Mouse (Mus musculus): ENCODE results near the gene Tiam1. TPM values are rescaled to one million over a fixed set of nuclear protein-coding genes. Genes with fewer than 3 reads are reported as not detected.

Tiam1 gene
- polyA plus RNA-seq, 1 experiment from 2014 or later = 18.5 TPM

DNA sequence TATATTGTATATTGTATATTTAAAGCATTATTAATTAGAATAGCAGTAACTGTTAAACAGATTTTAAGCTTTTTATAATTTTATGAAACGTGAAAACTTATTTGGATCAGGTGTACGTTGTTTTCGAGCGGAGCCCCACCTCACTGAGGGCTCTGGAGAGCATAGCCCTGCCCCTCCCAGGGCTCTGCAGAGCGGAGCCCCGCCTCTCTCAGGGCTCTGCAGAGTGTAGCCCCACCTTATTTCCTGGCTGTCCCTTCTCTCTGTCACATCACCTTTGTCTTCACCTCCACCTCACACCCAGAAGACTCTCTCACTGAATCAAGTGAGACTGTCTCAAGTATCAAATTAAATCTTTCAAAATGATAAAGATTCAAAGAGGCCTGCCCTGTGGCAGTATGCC, 171.6 kb downstream of the Tiam1 start:
- Histone ChIP-seq H3K9ac (no peak overlapping the region), H3K4me1 (ENCODE audit: insufficient read depth) (no peaks in the 10 kb centered on the region), H3K36me3 (ENCODE audit: insufficient read depth) (no peaks in the 10 kb centered on the region), H3K9me3 (ENCODE audit: low read depth, low read length) (no peaks in the 10 kb centered on the region), H3K4me2 (no peak overlapping the region), H3K4me3 (ENCODE audit: low read depth, low read length) (no peak overlapping the region), H3K27me3 (ENCODE audit: insufficient read depth, low read length) (no peaks in the 10 kb centered on the region), H3K27ac (ENCODE audit: low read depth) (no peak overlapping the region)
- TF ChIP-seq CTCF (IDR thresholded peaks at IDR 0.05; ENCODE audit: low read depth) = no peak
- ATAC-seq (ENCODE audit: insufficient read depth) = no peak
- DNase-seq = no peak
- WGBS = 84% methylated on average over 6 of the region's 6 CpGs

DNA sequence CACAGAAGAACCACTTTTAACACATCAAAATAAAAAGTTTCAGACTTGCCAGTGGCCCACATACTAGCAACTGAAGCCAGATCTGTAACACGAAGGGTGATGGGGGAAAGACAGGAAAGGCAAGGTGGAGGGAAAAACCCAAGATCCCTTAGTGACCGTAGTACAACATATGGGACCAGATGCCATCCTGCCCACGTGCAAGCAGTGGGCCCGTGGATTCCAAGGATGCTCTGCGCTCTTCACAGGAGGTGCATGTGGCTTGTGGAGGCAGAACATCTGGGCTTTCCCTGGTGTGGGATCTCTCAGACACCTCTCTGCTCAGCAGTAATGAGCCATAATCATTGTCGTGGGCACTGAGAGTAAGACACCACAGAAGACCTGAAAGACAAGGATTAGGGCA, 175.5 kb downstream of the Tiam1 start:
- WGBS = 68% methylated on average over 6 of the region's 6 CpGs
- Histone ChIP-seq H3K4me2 (no peak overlapping the region), H3K27ac (ENCODE audit: low read depth) (no peak overlapping the region), H3K4me3 (ENCODE audit: low read depth, low read length) (no peak overlapping the region), H3K9ac (no peak overlapping the region), H3K36me3 (ENCODE audit: insufficient read depth) (no peaks in the 10 kb centered on the region), H3K27me3 (ENCODE audit: insufficient read depth, low read length) (no peaks in the 10 kb centered on the region), H3K4me1 (ENCODE audit: insufficient read depth) (no peaks in the 10 kb centered on the region), H3K9me3 (ENCODE audit: low read depth, low read length) (no peaks in the 10 kb centered on the region)
- ATAC-seq (ENCODE audit: insufficient read depth) = no peak
- no peak for TF ChIP-seq CTCF (IDR thresholded peaks at IDR 0.05; ENCODE audit: low read depth)
- DNase-seq = no peak

- WGBS = 90% methylated on average over 14 of the region's 14 CpGs
- H3K27ac ChIP-seq (ENCODE audit: low read depth) = no peak overlapping the region
- H3K36me3 ChIP-seq (ENCODE audit: insufficient read depth) = no peaks in the 10 kb centered on the region
- TF ChIP-seq CTCF (IDR thresholded peaks at IDR 0.05; ENCODE audit: low read depth) = no peak
- no peaks in the 10 kb centered on the region for H3K27me3 ChIP-seq (ENCODE audit: insufficient read depth, low read length)
- H3K4me1 ChIP-seq (ENCODE audit: insufficient read depth) = peaks cover 11% of the 10 kb centered on the region; the same call in 1 of the 2 replicates
- no peak for ATAC-seq (ENCODE audit: insufficient read depth)
- no peak overlapping the region for H3K9ac ChIP-seq
- no peak overlapping the region for H3K4me3 ChIP-seq (ENCODE audit: low read depth, low read length)
- H3K9me3 ChIP-seq (ENCODE audit: low read depth, low read length) = no peaks in the 10 kb centered on the region
- DNase-seq = no peak
- H3K4me2 ChIP-seq = no peak overlapping the region
Measured at GRCm38 (mm10) chr16:89962876-89963275, 180.7 kb downstream of the Tiam1 start.

DNA sequence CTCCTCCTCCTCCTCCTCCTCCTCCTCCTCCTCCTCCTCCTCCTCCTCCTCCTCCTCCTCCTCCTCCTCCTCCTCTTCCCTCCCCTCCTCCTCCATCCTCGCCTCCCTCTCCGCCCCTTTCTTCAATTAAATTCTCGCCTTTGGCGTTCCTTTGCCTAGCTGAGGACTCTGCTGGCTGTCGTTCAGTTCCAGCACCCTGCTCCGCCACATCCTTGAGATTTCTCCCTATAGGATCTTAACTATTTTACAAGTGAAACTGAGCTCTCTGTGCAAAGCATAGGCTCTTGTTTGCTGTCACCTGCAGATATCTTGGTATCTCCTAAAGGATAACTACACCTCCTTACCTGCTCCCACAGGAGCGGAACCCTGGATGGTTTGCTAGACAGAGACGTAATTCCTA, 182.7 kb downstream of the Tiam1 start:
- WGBS = 13% methylated on average over 7 of the region's 8 CpGs

DNA sequence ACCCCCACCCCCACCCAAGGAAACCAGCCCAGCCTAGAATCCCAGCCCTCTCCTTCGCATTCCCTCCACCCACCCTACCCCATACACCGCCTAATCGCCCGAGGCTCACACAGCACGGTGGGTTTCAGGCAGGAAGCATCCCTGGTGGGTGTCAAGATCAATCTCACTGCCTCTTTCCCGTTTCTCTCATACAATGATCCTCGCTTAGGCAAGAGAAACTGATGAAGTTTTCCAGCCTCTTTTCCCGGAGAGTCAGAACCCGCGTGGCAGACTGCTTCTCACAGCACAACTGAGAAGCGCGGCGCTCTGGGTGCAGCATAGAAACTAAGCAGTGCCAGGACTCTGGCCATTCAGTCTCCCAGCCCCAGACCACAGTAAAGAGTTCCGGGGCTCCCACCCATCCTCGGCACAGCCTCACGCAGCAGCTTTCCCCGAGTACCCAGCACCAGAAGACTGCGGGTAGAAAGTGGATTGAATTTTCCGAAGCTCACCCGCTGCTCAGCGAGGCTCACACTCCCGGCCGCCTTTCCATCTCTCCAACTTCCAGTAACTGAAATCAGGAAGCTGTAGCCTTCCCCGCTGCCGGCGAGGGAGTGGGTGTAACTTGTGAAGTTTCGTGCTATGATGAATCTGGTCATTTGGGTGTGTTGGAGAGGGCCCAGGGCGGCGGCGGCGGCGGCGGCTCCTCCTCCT, 183.2 kb downstream of the Tiam1 start:
- Histone ChIP-seq H3K27me3 (ENCODE audit: insufficient read depth, low read length) (no peaks in the 10 kb centered on the region), H3K36me3 (ENCODE audit: insufficient read depth) (no peaks in the 10 kb centered on the region), H3K9ac (peak overlapping the region; percentile 50), H3K4me3 (ENCODE audit: low read depth, low read length) (peak overlapping the region; percentile 45), H3K9me3 (ENCODE audit: low read depth, low read length) (no peaks in the 10 kb centered on the region), H3K27ac (ENCODE audit: low read depth) (peak overlapping the region; percentile 24; the same call in 1 of the 2 replicates), H3K4me1 (ENCODE audit: insufficient read depth) (peaks cover 11% of the 10 kb centered on the region; the same call in 1 of the 2 replicates), H3K4me2 (peak overlapping the region; percentile 81)
- no peak for TF ChIP-seq CTCF (IDR thresholded peaks at IDR 0.05; ENCODE audit: low read depth)
- DNase-seq = peak; percentile 77
- WGBS = under 1% methylated on average over 33 of the region's 33 CpGs
- peak; percentile 68 for ATAC-seq (ENCODE audit: insufficient read depth)

More for the DNA sequence above, 182.7 kb downstream of the Tiam1 start:
- Histone ChIP-seq H3K27ac (ENCODE audit: low read depth) (no peak overlapping the region), H3K4me2 (peak overlapping the region; percentile 81), H3K9ac (no peak overlapping the region), H3K27me3 (ENCODE audit: insufficient read depth, low read length) (no peaks in the 10 kb centered on the region), H3K36me3 (ENCODE audit: insufficient read depth) (no peaks in the 10 kb centered on the region), H3K9me3 (ENCODE audit: low read depth, low read length) (no peaks in the 10 kb centered on the region), H3K4me3 (ENCODE audit: low read depth, low read length) (peak overlapping the region; percentile 45), H3K4me1 (ENCODE audit: insufficient read depth) (peaks cover 11% of the 10 kb centered on the region; the same call in 1 of the 2 replicates)
- no peak for ATAC-seq (ENCODE audit: insufficient read depth)
- TF ChIP-seq CTCF (IDR thresholded peaks at IDR 0.05; ENCODE audit: low read depth) = no peak
- DNase-seq = peak; percentile 33

- no peak overlapping the region for H3K27ac ChIP-seq (ENCODE audit: low read depth)
- peak overlapping the region; percentile 41 for H3K4me2 ChIP-seq
- H3K4me1 ChIP-seq (ENCODE audit: insufficient read depth) = peaks cover 11% of the 10 kb centered on the region; the same call in 1 of the 2 replicates
- no peak for TF ChIP-seq CTCF (IDR thresholded peaks at IDR 0.05; ENCODE audit: low read depth)
- H3K36me3 ChIP-seq (ENCODE audit: insufficient read depth) = no peaks in the 10 kb centered on the region
- no peaks in the 10 kb centered on the region for H3K9me3 ChIP-seq (ENCODE audit: low read depth, low read length)
- no peaks in the 10 kb centered on the region for H3K27me3 ChIP-seq (ENCODE audit: insufficient read depth, low read length)
- DNase-seq (no peak), ATAC-seq (ENCODE audit: insufficient read depth) (0 out of 2 replicates have a peak, but pooled peaks have one; percentile 19)
- WGBS = 12% methylated on average over 12 of the region's 12 CpGs
- no peak overlapping the region for H3K4me3 ChIP-seq (ENCODE audit: low read depth, low read length)
- no peak overlapping the region for H3K9ac ChIP-seq
Measured at GRCm38 (mm10) chr16:89958982-89959381, 184.6 kb downstream of the Tiam1 start.

GRCm38 (mm10) chr16:89958030-89958429, 185.5 kb downstream of the Tiam1 start:
- Histone ChIP-seq H3K4me1 (ENCODE audit: insufficient read depth) (peaks cover 11% of the 10 kb centered on the region; the same call in 1 of the 2 replicates), H3K27me3 (ENCODE audit: insufficient read depth, low read length) (no peaks in the 10 kb centered on the region), H3K4me2 (no peak overlapping the region), H3K9ac (no peak overlapping the region), H3K4me3 (ENCODE audit: low read depth, low read length) (no peak overlapping the region), H3K27ac (ENCODE audit: low read depth) (no peak overlapping the region), H3K36me3 (ENCODE audit: insufficient read depth) (no peaks in the 10 kb centered on the region), H3K9me3 (ENCODE audit: low read depth, low read length) (no peaks in the 10 kb centered on the region)
- DNase-seq = no peak
- no peak for TF ChIP-seq CTCF (IDR thresholded peaks at IDR 0.05; ENCODE audit: low read depth)
- ATAC-seq (ENCODE audit: insufficient read depth) = no peak
- WGBS = 54% methylated on average over 10 of the region's 10 CpGs

All from lung, embryonic 14.5 days (tissue).